Mouse (Mus musculus) 3T3-L1 (cell line): ENCODE results near the gene Cysltr1.

Experiments used
- DNase-seq: peaks from one replicate; pipeline ENCODE4 v3.0.0-alpha.2; 2015; ENCODE audit warnings: low read depth, low spot score

Gene Cysltr1

GRCm38 (mm10) chrX:106603386-106603785, at the start of gene Cysltr1:
Gene Cysltr1, minus strand, starts transcription at chrX:106603679.
- no peak for DNase-seq

GRCm38 (mm10) chrX:106634799-106635541, 31.5 kb upstream of the Cysltr1 start:
- no peak for DNase-seq

- DNase-seq, result no peak
These were observed 30.1 kb upstream of the Cysltr1 start for GRCm38 (mm10) chrX:106633543-106633942.

GRCm38 (mm10) chrX:106628514-106628913, 25.0 kb upstream of the Cysltr1 start:
- DNase-seq, result no peak

GRCm38 (mm10) chrX:106623667-106624066, 20.2 kb upstream of the Cysltr1 start:
- DNase-seq, result no peak

GRCm38 (mm10) chrX:106622512-106622911, 19.0 kb upstream of the Cysltr1 start:
- DNase-seq, result no peak

- DNase-seq, result peak; percentile 1
These were observed 763 bp downstream of the Cysltr1 start for GRCm38 (mm10) chrX:106602574-106603258.

- DNase-seq, result no peak
These were observed 7.6 kb downstream of the Cysltr1 start for GRCm38 (mm10) chrX:106595904-106596303.

GRCm38 (mm10) chrX:106593914-106594313, 9.6 kb downstream of the Cysltr1 start:
- no peak for DNase-seq

- DNase-seq, result no peak
These were observed 20.6 kb downstream of the Cysltr1 start, which contains the start of gene Gm5127 for GRCm38 (mm10) chrX:106582886-106583285. Gene Gm5127, plus strand, starts transcription at chrX:106583186.

GRCm38 (mm10) chrX:106582197-106582596, 21.3 kb downstream of the Cysltr1 start:
- no peak for DNase-seq

GRCm38 (mm10) chrX:106580410-106580809, 23.1 kb downstream of the Cysltr1 start:
- no peak for DNase-seq

- DNase-seq, result no peak
These were observed 24.5 kb downstream of the Cysltr1 start for GRCm38 (mm10) chrX:106578966-106579365.

GRCm38 (mm10) chrX:106555457-106555856, 48.0 kb downstream of the Cysltr1 start:
- no peak for DNase-seq

GRCm38 (mm10) chrX:106536359-106536758, 67.1 kb downstream of the Cysltr1 start:
- DNase-seq, result peak; percentile 1
